Mouse (Mus musculus): ENCODE measurements around the gene Fam189a1.

DNA sequence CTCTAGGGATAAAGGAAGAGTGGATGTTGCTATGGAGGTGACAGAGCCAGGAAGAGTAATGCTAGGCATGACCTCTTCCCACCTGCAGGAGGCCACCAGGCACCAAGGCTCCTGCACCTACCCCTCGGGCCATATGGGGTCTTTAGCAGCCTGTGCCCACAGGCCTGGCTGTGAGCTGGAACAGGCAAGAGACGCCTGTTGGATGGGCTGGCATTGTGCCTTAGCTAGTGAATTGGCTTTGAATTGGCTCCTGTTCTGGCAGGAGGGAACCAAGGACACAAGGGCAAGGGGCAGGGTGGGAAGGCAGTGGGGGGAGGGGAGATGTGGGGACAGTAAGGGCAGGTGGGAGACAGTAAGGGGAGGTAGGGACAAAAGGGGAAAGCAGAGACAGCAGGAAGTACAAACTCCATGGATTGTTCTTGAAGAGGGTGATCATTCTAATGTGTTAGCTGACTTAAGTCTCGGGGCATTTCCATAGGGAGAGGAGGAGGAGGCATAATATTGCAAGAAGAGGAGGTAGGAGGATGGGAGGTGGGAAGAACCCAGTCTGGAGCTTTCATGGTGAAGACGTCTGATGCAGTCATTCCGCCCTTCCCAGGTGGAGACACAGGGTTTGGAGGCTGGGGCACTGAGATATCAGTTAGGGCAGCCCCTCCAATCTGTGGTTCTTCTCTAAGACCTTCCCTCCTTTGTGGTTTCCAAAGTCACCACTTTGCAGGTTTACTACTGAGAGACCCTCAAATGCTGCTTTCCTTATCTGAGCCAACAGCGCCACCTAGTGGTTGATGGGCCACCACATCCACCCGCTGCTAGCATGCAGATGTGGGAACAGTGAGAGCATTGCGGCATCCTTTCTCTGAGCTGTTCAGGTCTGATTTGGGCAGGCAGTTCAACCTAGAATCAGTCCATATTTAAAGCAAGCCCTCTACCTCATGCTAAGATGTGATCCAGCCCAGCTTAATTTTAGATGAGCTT, 414.8 kb downstream of the Fam189a1 start:
- TF ChIP-seq MAX (IDR thresholded peaks at IDR 0.05) (no peak), CTCF (IDR thresholded peaks at IDR 0.05; ENCODE audit: control insufficient read depth, insufficient read depth, insufficient read length) (peak; percentile 85)
